Mouse (Mus musculus) testis, postnatal 10 days (tissue): ENCODE data around the gene Zfp189.
"Not testable (repeated sequence)": the region's sequence is repeated elsewhere in the genome, so short reads cannot be mapped to it uniquely, and the experiment has no call there.

Source experiments
- DNase-seq: peaks from one replicate; pipeline ENCODE4 v3.0.0; 2021; ENCODE audit warnings: low spot score

The Zfp189 gene

DNA sequence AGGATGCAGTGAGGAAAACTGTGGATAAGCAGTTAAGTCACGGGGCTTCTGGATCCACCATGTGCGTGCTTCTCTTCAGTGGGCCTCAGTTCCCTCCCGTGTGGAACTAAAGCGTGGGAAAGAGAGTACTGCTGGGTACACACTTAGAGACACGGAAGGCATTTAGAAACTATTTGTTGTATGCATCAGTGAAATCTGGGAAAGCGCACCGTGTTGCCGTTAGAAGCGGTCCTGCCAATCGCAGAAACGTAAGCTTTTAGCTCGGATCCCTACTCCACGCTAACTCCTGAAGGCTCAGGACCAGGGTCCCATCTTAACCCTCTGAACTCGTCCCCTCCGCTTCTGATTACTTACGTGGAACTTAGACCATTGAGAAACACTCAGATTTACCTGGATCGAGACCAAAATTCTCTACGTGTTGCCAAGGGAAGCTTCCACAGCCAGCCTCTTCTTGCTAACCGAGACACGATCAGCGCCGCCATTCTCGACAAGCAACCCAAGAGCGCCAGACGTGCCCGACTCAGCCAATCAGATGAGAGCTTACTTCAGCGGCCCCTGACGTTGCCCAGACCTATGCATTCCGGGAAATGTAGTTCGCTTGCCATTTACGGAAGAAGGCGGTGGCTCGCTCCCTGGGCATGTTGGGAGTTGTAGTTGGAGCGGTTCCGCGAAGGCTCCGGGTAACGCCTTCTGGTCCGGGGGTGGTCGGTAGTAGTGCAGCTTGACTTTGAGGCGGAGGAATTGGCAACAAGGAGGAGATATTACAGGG is at the start of gene Zfp189, which contains the start of gene Mrpl50:
Gene Zfp189 (plus strand): TSS at position 605 of the 769 bp plus-strand sequence.
Gene Mrpl50 (minus strand): TSS at position 522 of the 769 bp plus-strand sequence.
- DNase-seq = peak; percentile 88

DNA sequence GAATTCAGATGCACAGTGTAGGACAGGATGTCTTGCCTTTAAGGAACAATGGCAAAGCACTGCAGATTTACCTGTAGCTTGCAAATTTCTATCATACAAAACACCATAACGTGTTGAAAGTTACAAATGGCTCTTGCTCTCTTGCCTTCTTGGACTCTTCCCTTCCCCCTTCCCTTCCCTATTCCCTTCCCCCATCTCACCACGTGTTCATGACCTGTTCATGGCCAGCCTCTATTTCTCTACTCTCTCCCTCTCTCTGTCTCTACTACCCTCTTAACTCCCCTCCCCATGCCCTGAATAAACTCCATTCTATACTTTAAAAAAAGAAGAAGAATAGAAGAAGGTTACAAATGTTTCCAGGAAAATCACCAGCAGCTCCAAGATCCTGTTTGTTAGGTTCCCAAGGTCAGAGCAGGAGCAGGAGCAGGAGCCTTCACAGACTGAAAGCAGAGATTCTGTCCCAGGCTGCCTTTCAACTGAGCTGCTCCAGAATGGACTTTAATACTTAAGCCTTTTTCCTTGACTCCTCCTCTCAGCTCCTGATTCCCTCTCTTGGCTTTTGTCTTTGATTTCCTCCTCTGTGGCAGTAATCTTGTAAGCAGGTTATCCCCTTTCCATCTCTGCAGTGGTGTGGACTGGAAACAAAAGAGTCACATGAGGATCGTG is 47.4 kb upstream of the Zfp189 start, which contains the start of gene Acnat1:
Gene Acnat1 (minus strand): TSS at position 478 of the 666 bp plus-strand sequence.
- DNase-seq = no peak

DNA sequence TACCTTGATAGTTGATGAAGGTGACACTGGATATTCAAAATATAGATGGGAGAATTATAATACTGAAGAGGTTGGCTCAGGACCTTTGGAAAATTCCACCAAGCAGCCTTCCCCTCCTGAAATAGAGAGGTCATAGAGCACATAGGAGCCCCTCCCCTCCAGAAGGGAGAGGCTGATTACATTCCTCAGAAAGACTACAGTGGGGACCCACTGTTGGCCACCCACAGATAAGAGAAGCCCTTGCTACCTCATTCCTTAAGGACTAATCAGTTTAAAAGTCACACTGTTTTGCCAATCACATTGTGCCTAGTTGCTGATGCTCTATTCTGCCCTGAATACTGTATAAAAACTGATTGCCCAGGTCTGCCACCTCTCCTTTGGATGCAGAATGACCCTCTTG is 46.4 kb upstream of the Zfp189 start:
- DNase-seq = no peak

DNA sequence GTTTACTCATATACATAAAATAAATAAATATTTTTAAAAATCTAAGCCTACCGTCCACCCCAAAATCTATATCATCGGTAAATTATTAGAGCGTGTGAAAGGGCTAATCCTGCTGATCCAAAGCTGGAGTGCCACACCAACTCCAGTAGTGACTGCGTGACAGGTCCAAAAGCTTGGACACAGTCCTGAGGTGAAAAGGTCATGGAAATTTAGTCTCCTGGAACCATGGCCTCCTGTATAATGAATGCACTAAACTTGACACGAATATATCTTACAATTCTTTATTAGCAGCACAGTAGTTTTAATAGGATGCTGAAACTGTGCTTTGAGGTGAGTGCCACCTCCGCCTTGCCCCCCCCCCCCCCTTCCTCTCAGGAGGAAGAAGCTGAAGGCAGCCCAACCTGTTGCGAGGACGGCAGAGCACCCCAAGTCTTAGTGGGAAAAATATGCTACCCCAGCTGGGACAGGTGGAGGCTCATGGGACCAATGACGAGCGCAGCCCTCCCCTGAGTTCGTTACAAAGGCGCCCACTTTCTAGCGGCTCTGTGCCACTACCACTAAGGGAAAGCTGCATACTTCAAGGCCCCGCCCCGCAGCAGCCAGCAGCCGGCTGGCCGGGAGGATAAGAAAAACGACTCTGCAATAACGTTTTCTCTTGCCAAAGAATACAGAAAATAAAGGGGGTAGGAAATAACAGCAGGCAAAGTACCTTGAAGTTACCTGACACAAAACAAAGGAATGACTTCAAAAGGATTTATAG is 42.7 kb upstream of the Zfp189 start:
- peak; percentile 51 for DNase-seq

DNA sequence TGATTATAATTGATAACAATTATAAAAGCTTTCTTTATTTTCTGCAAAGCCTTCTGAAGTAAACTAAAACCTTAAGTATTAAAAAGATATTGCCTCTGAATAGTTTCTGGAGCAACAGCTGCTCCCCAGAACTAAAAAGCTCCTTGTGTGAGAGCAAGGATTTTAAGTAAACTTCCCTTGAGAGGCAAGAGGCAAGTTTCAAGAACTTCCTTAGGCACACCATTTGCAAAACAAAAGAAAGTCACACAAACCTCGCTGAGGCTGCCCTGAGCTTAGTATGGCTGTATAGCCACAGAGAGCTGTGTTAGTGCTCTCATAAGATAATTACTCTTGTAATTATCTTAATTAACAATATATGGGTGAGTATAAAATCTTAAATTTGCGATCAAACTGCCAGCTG is 41.9 kb upstream of the Zfp189 start:
- not testable (repeated sequence) for DNase-seq

DNA sequence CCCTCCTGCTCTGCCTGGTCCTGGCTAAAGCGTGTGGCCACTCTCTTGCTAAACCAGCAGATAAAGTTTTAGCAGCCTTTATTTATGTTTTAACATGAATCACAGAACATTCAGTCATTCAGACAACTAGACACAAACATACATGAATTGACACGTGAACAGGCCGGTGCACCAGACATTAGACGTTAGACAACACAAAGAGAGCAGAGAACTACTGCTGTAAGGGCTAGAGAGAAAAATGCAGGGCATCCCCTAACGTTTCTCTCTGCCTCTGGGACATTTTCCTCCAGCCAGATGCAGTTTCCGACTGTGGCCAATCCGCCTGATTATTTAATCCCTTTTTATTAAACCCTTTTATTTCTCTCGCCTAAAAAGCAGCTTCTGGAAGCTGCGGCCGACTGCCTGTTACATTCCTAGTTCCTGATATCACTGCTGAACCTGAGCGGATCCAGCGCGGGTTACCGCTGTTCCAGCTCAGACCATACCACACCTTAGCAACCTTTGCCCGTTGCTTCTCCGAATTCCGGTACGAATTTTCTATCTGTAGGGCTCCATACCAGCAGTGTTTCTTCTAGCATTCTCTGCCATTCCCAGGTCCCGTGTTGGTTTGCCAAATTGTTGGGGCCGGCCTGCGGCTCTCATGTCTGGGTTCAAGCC is 40.7 kb upstream of the Zfp189 start:
- DNase-seq = no peak

DNA sequence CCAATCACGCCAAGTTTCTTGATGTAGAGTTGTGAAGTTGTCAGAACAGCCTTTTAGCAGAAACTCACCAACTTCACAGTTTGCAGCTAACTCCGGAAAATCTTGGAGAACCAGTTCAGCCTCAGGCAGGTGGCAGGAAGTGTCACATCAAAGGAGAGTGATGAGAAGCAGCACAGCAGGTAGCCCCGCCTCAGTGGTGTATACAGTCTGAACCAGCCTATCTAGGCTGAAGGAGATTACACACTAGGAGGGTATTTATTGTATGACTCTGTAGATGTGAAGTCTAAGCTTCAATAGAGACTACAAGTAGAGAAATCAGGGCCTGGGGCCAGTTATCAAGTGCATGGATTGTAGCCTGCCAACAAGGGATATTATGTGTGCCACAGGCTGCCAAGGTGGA is 40.1 kb upstream of the Zfp189 start:
- no peak for DNase-seq

DNA sequence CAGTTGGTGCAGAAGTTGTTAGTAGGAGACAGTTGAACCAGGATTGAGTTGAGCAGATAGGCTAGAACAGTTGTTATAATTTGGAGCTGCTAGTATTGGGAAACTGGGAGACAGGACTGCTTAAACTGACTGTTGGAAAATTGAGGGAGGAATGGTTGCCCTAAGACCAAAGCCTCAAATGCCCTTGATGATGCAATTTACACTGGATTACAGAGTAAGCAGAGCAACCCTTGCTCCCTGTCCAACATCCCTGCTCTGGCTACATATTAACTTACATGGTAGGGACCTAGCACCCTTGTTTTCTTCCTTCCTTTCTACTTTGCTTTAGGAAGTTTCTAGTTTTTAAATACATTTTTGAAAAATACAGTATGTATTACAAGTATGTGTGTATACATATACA is 35.5 kb upstream of the Zfp189 start:
- no peak for DNase-seq

DNA sequence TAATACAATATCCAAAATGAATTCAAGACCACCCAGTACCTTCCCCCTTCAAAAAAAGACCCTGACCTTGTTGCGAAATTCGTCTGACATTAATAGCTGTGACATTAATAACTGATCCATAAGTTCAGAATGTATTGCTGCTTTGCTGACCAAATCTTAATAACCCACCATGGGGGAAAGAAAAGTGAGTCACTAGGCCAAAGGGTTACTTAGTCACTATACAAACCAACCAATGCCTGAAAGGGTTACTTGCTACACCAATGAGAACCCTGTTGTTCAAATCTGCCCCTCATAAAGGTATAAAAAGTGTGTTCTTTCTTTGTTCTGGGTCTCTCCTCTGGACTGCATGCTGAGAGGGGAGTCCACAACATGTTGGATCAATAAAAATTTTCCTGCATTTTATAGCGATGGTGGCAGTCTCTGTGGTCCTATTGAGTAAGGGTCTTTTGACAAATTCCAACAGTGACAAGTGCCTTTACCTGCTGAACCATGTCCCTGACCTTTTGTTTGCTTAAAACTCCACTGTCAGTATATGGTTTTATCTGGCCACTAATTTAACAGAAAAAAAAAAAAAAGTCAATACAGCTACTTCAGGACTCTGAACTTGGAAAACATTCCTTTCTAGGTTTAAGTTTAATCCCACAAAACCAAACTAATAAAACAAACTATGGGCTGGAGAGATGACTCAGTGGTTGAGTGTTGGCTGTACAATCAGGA is 34.9 kb upstream of the Zfp189 start:
- not testable (repeated sequence) for DNase-seq

DNA sequence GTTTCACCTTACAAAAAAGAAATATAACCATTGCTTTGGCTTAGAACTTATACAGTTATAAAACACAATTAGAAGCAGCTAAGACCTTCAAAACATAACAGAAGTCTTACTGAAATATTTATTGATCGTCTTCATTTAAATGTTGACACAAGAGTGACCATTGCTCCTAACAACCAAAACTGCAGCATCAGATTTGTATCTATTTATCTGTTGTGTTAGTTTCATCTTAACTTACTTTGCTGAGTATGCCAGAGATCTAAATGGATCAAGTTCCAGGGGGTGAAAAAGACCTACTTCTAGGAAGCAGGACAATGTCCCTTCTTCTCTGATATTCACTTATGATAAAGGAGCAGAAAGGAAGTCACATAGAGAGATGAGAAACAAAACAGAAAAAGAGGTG is 17.4 kb upstream of the Zfp189 start:
- DNase-seq = no peak

DNA sequence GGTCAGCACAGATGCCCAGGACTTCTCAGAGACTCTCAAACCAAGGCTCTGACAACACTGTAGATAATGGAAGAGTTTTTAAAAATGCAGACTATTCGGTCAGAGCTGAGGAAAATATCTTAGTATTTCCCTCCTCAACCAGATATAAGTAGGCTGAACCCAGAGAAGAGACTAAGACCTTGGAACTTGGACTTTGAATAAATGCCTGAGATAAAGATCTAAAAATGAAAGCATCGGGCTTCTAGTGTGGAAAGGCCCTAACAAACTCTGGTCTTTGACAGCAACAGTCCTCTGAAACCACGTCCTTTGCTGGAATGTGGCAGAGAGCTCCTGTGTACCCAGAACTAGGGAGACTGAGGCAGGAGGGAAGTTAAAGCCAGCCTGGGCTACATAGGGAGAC is 14.6 kb upstream of the Zfp189 start, which contains the start of gene Baat:
Gene Baat (minus strand): TSS at position 172 of the 400 bp plus-strand sequence.
- no peak for DNase-seq

DNA sequence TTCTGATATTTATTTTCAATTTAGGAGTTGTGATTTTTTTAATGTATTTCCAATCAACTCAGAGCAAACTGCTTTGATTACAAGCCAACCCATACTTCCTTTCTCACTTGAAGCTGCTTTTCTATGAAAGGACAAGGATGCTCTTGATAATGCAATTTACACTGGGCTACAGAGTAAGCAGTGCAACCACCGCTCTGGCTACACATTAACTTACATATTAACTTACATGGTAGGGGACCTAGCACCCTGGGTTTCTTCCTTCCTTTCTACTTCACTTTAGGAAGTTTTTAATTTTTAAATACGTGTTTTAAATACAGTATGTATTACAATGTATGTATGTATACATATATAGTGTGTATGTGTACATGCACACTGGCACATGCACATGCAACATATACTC is 11.8 kb upstream of the Zfp189 start:
- no peak for DNase-seq

DNA sequence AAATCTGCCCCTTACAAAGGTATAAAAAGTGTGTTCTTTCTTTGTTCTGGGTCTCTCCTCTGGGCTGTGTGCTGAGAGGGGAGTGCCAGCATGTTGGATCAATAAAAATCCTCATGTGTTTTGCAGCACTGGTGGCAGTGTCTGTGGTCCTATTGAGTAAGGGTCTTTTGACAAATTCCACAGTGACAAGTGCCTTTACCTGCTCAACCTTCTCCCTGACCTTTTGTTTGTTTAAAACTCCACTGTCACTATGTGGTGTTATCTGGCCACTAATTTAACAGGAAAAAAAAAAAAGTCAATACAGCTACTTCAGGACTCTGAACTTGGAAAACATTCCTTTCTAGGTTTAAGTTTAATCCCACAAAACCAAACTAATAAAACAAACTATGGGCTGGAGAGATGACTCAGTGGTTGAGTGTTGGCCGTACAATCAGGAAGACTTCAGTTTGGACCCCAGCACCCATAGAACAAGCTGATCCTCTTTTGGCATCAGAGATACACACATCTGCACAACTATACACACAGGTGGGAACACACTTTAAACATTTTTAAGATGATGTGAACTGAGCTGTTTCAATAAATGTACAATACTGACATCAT is 10.6 kb upstream of the Zfp189 start:
- not testable (repeated sequence) for DNase-seq

DNA sequence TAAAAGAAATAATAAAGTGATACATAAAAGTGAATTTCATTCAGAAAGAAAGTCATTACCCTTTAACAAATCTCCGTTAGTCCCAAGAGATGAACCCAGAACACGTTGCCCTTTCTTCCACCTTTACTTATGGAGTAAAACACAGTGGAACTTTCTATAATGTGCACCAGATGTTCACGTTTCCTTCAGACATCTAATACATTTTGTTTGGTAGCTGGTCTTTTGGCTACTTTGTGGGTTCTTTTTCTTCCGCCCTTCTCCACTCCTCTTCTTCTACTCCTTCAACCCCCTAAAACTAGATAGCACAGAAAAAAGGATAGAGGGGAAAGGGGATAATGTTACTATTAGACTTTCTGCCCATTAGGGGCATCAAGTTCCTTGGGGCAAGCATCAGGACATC is 8.3 kb upstream of the Zfp189 start:
- DNase-seq = no peak

DNA sequence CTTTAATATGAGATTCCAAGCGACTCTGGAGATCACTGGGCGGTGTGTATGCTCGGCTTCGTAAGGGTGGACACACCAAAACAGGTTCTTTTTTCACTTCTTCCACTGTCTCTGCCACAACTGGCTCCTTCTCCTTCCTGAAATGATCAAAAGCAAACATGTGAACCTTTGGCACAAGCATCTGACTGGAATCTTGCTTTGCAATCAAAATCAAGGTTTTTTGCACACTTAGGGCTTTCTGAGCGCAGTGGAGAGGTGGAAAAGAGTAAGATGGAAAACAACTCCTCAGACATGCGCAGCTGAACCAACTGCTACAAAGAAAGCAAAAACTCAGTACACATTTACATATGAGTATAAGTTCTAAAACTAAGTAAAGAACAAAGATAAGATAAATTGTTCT is 6.5 kb upstream of the Zfp189 start:
- DNase-seq = no peak

DNA sequence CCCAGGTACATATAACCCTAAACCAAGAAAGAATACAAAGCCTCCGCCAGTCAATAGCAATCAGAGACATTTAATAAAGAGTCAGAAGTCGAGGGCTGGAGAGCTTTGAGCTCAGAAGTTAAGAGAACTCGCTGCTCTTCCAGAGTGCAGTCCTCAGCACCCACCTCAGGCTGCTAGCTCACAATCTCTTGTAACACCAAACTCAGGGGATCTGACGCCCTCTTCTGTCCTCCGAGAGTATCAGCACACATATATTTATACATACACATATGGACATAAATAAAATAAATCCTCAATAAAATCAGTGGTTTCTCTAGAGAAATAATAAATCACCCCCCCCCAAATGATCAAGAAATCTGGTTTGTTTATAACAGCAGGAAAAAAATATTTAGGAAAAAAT is 1.5 kb upstream of the Zfp189 start:
- DNase-seq = no peak

DNA sequence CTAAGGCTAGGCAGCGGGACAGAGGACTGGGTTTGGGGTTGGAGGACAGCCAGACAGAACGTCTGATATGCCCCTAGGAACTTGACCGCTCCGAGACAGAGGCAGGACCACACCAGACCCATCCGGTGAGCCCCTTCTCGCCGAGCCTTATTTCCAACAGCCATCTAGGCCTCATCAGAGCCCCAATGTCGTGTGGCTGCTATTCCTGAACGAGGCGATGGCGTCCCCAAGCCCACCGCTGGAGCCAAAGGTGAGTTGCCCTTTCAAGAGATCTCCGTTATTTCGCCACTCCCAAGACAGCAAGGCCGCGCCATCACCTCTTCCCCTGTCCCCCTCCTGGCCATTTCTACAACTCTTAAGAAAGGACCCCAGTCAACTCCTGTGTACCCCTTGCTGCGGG is 370 bp downstream of the Zfp189 start:
- DNase-seq = no peak

DNA sequence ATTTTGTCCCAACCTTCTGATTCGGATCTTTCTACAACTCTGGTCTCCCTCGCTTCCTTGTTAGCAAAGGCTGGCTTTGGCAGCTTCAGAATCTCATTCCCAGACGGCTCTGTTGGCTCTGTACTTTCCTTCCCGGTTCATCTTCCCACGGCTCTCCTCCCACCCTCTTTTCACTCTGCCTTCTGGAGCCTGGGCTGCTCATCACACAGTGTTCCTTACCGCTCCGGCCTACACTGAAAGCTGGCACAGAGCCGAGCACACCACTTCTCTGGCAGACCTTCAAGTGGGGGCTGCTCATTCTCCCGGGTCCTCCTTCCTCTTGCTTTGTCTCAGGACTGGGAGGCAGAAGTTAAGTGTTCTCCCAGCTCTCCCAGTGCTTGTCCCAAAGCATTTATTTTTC is 1.6 kb downstream of the Zfp189 start:
- DNase-seq = peak; percentile 71

DNA sequence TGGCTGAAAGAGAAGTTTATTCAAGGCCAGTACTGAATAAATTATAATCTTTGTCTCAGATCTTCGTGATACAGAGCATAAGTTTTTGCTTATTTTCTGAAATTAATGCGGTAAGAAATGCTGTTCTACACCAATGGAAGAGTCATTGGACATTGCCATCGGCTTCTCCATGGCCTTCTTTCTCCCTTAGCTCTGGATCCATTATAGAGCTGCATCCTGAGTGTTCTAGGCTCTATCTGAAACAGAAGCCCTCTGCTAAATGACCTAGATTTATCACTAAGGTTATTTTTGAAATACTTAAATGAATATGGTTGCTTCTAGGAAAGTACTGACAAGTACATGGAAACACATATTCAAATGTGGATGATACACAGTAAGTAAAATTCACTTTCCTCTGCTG is 14.1 kb downstream of the Zfp189 start:
- DNase-seq = no peak

DNA sequence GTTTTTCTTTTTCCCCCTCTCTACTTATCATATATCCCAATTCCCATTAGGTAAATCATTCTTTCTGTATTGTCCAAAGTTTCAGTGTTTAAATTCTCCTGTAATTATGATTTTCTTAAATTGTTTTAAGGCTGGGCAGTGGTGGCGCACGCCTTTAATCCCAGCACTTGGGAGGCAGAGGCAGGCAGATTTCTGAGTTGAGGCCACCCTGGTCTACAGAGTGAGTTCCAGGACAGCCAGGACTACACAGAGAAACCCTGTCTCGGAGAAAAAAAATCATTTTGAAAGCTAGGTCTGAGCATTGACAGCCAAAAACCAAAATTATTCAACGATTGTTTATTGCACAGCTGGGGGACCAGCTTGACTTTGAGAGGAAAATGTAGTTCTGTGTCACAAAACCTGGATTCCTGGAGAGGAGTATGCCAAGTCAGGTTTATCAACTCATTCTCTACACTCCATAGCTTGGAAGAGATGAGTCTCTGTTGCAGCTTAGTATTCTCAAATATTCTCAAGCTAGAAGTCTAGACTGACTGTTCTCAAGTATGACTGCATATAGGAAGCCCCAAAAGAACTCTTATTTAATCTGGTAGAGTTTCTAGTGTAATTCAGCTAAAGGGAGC is 14.8 kb downstream of the Zfp189 start:
- no peak for DNase-seq

DNA sequence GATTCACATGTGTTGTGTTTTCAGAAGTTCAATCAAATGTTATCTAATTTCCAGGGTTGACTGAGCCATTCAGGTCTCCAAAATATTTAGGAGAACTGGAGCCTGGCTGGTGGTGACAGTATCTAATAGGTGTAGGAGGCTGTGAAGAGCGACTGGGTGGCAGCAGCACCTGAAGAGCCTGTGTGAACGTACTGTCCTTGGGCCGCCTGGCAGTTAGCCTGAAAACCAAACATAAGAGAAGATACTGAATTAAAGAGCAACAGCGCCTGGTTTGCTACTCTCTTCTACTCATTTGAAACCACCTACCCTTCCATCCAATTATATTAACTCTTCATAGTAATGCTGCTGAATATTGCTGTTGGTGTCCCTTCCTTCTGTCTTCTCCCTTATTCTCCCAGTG is 15.7 kb downstream of the Zfp189 start:
- no peak for DNase-seq
